Mouse (Mus musculus) brown adipose tissue, adult 24 weeks (tissue): ENCODE measurements around the gene Pax8. TPM values are rescaled to one million over a fixed set of nuclear protein-coding genes. Genes with fewer than 3 reads are reported as not detected.

Experiments
- H3K27ac ChIP-seq: fragments of 200-500 bp; replicated peaks from 2 replicates; pipeline ENCODE4 v1.5.1; 2012; ENCODE audit warnings: low read depth, mild to moderate bottlenecking, low read length
- H3K4me1 ChIP-seq: fragments of 200-500 bp; 2 replicates; pipeline ENCODE4 v1.6.1; 2012; ENCODE audit warnings: low read length, mixed read lengths; ENCODE audit not compliant: control insufficient read depth, insufficient read depth, insufficient read length
- H3K4me3 ChIP-seq: fragments of 200-500 bp; 2 replicates; pipeline ENCODE4 v1.5.1; 2012; ENCODE audit warnings: low read depth, mild to moderate bottlenecking, low read length, moderate library complexity; ENCODE audit not compliant: insufficient read depth
- polyA plus RNA-seq: library from polyadenylated mRNA; stranded (reverse); fragments of >200 nt; gene quantifications from 2 replicates; pipeline ENCODE4 v1.2.4, GENCODE M21; 2012; ENCODE audit not compliant: missing spikeins, insufficient read depth, insufficient read length

Gene Pax8
- polyA plus RNA-seq, 1 experiment, result not detected

DNA sequence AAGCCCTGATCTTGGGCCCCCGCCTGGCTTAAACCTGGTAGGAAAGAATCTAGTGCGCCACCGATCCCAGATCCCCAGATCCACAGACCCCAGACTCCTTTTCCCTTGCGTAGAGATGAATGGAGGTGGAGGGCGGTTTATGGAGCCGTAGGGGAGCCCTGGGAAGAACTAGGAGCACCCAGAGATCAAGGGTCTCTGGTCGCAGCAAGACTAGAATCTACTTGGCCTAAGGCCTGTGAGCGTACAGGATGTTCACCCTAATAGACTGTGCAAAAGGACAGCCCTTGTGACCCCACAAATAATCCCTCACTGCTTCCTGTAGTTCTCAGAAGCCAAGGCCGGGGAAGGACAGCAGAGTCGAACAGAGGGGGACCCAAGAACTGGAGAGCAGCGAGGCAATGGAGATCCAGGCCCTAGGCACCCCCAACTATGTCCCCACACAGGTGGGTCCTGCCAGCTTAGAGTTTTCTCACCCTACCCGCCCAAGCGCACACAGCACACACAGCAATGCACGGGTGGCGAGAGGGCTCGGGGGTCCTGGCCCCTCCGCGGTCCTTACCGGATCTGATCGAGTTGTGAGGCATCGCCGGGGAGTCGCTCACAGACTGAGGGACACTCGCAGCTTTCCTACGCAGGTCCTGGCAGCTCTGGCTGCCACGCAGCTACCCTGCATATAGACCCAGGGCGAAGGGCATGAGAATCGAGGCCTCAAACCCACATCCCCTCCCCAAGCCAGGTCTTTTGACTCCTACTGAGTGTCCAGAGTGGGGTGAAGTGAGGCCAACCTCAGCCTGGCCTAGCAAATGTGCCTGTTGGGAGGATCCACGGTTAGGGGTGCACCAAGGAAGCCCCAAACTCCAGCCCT is 653 bp downstream of the Pax8 start:
- H3K27ac ChIP-seq, result no peak overlapping the region

DNA sequence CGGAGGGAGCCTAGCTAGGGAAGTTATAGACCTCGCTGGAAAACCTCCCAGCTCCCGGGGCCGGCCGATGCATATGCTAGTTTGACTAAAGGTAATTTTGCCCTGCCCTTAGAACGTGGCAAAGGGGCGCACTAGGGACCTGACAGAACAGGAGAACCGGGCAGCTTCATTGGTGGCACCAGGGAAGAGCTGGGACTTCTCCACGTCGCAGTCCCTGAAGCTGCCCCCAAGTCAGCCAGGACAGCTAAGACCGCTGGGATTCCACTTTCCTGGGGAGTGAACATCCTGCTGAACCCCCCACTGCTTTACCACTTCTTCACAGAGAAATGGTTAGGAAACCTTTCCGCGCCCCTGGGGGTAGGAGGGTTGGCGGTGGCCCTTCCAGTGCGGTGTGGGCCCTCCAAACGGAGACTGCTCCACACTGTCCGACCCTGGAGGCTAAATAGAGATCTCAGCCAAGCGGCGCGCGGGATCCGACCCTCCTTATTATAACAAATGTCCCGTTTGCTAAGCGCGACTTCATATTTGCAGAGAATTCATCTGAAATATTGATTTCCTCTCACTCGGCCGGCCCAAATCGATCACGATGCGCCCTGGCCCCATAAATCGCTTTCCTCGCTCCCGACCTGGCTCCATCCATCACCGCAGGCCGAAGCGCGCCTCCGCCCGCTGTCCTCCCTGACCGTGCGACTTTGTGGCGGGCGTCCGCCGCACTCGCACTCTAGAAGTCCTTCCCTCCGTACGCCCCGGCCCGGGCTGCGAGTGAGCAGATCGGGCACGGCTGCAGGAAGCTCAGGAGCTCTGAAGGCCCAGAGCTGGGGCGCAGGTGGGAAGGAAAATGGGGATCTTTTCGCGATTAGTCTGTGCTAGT is 1.5 kb downstream of the Pax8 start:
- Histone ChIP-seq H3K4me1 (no peaks in the 10 kb centered on the region), H3K27ac (no peak overlapping the region), H3K4me3 (no peak overlapping the region)

More for the DNA sequence above, 653 bp downstream of the Pax8 start:
- Histone ChIP-seq H3K4me3 (no peak overlapping the region), H3K4me1 (no peaks in the 10 kb centered on the region)

DNA sequence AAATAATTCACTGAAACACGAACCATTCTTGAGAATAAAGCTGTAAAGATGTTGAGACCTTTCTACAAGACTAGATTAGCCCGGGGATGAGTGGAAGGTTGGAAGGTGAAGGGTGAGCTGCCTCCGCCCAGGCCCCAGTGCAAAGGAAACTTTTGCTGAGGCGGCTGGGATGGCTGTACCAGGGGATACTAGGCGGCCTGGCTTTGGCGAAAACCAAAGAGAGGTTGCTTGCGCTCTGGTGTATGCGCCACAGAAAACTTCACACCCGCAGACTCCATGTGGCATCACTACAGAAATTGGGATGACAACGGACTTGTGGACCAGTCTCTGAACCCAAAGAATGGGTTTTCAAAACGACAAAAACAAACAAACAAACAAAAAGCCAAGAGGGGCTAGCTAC is 2.7 kb downstream of the Pax8 start:
- Histone ChIP-seq H3K4me1 (peaks cover 6% of the 10 kb centered on the region; the same call in 1 of the 2 replicates), H3K4me3 (no peak overlapping the region), H3K27ac (no peak overlapping the region)

DNA sequence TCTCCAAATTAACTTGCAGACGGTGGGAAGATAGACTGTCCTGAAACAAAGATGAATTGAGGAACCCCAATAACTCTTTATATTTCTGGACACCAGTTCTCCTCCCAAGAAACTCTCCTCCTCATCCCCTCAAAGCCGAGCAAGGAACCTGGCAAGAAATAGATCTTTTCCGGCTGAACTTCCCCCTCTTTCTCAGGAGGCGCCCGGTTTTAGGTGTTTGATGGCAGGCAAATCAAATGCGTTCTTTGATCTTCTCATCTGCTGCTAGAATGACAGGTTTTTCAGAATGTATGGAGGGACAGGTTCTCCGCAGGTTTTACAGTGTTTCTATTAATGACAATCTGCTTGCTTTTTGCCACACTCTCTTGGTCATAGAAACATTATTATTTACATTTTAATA is 3.3 kb downstream of the Pax8 start:
- H3K27ac ChIP-seq, result no peak overlapping the region
- H3K4me3 ChIP-seq, result no peak overlapping the region
- peaks cover 8% of the 10 kb centered on the region; the same call in 1 of the 2 replicates for H3K4me1 ChIP-seq

DNA sequence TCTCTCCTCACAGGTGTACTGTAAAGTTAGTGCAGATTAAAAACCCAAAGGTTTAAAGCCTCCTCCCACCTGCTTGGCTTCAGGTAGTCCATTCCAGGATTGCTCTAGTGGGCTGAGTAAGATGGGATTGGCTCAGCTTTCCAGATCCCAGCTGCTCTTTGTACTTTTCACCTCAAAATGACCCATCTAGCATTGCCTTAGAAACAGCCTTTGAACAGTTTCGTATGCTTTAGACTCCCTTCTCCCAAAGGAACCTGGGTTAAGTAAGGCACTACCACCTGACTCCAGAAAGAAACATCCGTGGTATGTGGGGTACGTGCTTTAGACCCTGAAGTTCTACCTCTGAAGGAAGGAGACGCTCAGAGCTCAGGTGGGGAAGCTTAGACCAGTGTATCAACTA is 6.3 kb downstream of the Pax8 start:
- peaks cover 8% of the 10 kb centered on the region; the same call in 1 of the 2 replicates for H3K4me1 ChIP-seq
- H3K4me3 ChIP-seq, result no peak overlapping the region
- no peak overlapping the region for H3K27ac ChIP-seq

DNA sequence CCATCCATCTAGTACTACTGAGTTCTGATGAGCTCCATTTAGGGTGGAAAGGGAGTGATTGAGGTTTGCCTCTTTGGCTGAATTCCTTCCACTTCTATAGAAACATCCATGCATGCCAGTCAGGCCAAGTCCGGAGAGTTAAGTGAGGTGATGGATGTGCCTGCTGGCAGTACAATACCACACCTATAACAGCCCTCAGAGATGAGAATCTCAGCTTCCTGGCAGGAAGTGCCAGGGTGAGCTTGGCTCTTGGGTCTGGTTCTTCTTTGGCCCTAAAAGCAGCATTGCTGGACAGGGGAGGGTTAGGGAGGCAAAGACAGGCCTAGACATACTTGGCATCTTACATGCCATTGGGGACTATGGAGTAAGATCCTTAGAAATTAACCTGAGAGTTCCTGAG is 7.0 kb downstream of the Pax8 start:
- H3K27ac ChIP-seq, result no peak overlapping the region
- H3K4me1 ChIP-seq, result peaks cover 8% of the 10 kb centered on the region; the same call in 1 of the 2 replicates
- H3K4me3 ChIP-seq, result no peak overlapping the region

DNA sequence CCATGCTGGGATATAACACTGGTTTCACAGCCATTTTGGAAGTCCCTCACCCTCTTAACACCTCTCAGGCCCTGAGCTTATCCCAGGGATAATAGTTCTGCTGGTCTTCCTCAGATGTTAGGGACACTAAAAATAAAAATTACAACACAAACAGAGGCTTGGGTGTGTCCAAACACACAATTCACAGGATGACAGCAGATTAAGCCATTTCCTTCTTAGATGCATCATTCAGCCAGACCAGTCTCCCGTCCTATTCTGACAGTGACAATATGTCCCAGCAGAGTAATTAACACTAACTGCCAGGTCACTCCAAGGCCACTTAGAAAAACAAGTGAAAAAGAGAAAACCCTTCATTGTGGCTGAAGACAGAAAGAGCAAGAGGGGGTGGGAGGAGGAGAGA is 8.2 kb downstream of the Pax8 start:
- Histone ChIP-seq H3K27ac (peak overlapping the region; percentile 41; the same call in 1 of the 2 replicates), H3K4me1 (peaks cover 8% of the 10 kb centered on the region; the same call in 1 of the 2 replicates)

DNA sequence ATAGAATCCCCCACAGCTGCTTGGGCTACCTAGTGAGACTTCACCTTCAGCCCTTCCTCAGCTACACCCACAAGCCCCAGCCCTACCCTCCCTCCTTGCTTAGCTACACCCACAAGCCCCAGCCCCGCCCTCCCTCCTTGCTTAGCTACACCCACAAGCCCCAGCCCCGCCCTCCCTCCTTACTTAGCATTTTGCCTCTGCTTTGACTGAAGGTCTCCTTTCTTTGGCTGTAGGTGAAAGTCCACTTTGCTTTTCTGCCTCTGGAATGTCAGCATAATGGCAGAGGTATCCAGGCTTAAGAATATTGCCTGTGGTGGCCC is 14.6 kb downstream of the Pax8 start:
- no peak overlapping the region for H3K27ac ChIP-seq

More for the DNA sequence above, 8.2 kb downstream of the Pax8 start:
- H3K4me3 ChIP-seq, result no peak overlapping the region

DNA sequence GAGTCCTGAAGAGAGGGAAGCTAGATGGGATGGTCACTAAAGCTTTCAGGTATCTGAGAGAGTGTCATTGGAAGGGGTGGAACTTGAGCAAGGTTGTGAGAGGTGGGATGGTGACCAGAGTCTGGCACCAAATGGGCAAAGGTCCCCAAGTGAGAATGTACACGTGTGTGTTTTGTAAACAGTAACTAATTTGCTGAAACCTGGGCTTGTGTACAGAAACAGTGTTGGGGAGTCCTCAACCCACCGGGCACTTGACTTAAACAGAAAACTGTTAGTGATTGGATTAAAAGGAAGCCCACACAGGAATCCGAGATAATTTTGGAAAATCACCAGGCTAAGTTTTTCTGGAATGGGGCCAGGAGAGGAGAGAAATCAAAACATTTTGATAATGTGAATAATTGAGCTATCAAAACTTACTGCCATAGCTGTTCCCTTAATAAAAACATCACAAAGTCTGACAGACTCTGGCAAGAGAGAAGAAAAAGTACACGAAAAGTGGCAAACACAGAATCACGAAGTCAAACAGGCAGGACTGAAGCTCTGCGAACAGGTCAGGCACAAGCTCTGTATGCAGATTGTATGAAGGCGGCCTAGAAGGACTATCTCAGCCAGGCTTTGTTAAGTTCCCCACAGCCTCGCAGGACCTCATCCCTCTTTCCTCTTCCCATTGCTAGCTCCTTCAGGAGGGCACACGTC is 15.1 kb downstream of the Pax8 start:
- Histone ChIP-seq H3K4me1 (no peaks in the 10 kb centered on the region), H3K4me3 (no peak overlapping the region), H3K27ac (no peak overlapping the region)

More for the DNA sequence above, 14.6 kb downstream of the Pax8 start:
- Histone ChIP-seq H3K4me1 (no peaks in the 10 kb centered on the region), H3K4me3 (no peak overlapping the region)

DNA sequence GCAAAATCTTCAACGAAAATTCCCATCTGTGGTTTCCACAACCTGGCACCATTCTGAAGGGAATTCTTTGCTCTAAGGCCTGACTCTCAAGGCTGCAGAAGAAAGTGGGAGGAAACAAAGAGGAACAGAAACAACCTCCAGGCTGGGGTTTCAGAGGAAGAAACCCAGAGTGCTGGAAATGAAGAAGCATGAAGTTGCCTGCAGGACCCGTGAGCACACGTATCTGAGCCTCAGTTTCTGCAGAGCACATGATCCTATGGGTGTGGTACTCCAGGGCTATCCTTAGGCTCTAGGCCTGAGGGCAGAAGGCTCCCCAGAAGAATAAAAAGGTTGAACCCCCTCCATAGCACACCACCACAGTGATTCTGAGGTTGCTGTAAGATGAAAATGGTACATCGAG is 18.6 kb downstream of the Pax8 start:
- Histone ChIP-seq H3K27ac (no peak overlapping the region), H3K4me1 (peaks cover 3% of the 10 kb centered on the region; the same call in 1 of the 2 replicates), H3K4me3 (no peak overlapping the region)

DNA sequence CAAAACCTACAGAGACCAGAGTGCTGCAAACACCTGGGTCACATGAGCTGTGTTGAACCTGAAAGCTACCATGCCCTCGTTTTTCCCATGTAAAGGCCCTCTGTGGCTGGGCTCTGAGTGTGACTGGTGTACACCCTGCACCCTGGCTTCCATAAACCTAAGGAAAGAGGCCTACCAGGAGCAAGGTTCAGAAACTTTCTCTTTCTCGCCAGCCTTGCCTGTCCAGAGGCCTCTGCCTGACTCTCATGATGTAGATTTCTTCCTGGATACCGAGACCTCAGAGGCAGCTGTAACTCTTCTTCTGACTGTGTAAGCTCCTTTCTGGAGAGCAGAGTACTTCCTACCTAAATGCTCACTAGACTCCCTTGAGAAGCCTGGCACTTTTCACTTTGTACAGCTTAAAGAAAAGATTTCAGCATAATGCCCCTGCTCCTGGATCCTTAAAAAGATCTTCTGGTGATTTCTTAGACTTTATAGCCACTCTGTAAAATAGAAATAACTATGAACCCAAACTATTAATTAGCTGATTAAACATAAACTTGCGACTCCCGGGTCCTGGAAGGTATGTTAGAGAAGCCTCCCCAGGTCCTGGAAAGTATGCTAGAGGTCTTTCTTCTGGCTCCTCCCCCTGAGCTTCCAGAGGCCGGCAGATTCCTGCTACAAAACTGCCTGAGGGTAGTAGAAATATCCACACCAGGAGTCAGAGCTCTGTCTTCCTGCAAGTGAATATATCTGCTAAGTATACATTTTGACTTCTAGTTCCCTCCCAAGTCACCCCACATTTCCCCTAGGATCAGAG is 20.1 kb downstream of the Pax8 start:
- Histone ChIP-seq H3K4me1 (peaks cover 3% of the 10 kb centered on the region; the same call in 1 of the 2 replicates), H3K27ac (no peak overlapping the region), H3K4me3 (no peak overlapping the region)

DNA sequence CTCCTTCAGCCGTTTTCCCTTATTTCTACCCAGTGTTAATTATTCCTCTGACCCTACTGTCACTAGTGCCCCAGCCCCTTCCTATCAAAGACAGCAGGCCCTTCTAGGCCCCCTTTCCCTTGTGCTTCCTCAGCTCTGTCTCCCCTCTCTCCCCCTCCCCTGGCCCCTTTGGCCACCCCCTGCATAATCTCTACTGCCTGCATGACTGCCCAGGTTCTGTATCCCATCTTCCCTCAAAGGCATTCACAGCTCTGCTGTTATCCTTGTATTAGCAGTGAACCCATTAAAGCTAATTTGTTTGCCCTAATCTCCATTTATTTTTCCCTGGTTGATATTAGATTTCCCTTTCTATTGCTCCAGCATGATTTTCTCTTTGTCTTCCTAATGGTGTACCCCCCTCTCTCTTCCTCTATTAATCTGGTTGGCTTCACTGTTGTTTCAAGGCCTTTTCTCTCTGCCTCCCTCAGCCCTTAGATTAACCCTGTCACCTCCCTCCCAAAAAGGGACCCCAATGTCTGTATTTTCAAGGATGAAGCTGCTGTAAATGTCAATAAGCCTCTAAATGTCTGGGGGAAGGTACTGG is 20.9 kb downstream of the Pax8 start:
- Histone ChIP-seq H3K4me1 (peaks cover 3% of the 10 kb centered on the region; the same call in 1 of the 2 replicates), H3K4me3 (no peak overlapping the region), H3K27ac (no peak overlapping the region)

DNA sequence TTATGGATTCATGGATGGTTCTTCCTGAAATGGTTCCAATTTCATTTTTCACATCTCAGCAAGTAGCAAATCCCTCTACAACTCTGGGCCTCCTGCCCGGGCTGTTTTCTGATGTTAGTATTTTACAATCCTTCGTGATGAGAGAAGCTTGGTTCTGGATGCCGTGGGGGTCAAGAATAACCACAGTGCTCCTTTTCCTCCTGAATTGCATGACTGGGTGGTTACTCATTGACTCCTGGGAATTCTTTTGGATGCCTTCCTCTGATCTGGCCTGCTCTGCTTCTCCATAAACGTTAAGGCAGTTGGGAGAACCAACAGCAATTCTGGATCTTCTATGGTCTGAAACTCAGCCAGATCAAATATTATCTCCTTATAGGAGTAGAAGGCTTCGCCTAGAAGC is 22.2 kb downstream of the Pax8 start:
- Histone ChIP-seq H3K4me3 (no peak overlapping the region), H3K4me1 (peaks cover 3% of the 10 kb centered on the region; the same call in 1 of the 2 replicates), H3K27ac (no peak overlapping the region)

DNA sequence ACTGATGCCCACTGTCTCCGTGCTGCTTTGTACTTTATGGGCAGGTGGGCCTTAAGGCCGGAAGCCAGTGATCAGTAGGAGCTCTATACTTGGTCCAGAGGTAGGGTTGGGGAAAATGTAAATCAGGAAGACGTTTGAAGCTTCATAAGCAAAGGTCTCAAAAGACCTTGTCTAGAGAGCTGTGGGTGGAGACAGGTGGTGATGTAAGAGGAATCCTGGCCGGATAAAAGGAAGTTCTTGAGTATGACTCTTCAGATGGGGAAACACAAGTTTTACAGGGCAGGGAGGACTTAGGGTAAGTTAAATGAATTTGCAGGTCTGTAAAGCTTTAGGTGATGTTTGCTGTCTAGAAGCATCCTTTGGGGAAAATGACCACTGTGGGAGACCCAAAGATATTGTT is 26.3 kb downstream of the Pax8 start:
- Histone ChIP-seq H3K27ac (no peak overlapping the region), H3K4me1 (no peaks in the 10 kb centered on the region), H3K4me3 (no peak overlapping the region)
